Mouse (Mus musculus) forelimb bud, embryonic 11.5 days (tissue): Measurements from ENCODE around the gene Adam23.

ENCODE experiments used
- DNase-seq: peaks from one replicate; pipeline ENCODE4 v3.0.0-alpha.2; 2012; ENCODE audit warnings: low read depth, low spot score

Adam23 gene

GRCm38 (mm10) chr1:63445656-63446046 lies at the start of gene Adam23:
TSS of gene Adam23 (plus strand) at chr1:63445891.
- peak; percentile 71 for DNase-seq

- DNase-seq = no peak
Observed at GRCm38 (mm10) chr1:63401130-63401529, 44.6 kb upstream of the Adam23 start.

DNA sequence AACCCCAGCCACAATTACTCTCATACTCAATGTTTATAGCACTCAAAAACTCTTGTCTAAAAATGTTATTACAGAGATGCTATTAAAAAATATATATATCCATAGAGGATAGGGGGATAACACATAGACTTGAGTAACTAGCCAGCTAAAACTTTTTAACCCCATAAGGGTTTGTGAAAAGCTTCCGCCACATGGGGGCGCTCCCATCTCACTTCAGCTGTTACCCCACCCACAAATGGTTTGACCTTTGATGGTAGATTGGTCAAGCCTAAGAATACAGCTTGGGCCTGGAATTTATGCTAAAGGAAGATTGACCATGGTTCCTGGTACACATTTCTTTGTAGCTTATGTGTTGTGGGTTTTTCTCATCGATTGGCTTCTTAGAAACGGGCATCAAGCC lies 42.1 kb upstream of the Adam23 start:
- DNase-seq = no peak

DNA sequence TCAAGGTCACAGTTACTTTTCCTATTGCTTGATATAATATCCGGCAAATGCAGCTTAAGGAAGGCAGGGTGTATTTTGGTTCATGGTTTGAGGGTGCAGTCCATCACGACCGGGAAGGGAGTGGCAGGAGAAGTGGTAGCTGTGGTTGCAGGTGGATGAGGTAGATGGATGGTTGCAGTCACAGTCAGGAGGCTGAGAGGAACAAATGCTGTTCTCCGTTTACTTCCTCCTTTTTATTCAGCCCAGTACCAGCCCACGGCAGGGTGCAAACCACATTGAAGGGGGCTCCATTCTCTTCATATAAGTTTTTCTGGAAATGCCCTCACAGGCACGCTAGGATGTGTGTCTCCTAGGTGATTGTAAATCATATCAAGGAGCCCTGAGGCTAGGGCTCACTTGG lies 37.3 kb upstream of the Adam23 start:
- DNase-seq = no peak

- no peak for DNase-seq
Observed at GRCm38 (mm10) chr1:63418491-63418890, 27.2 kb upstream of the Adam23 start.

- no peak for DNase-seq
Observed at GRCm38 (mm10) chr1:63430668-63431067, 15.0 kb upstream of the Adam23 start.

- DNase-seq = no peak
Observed at GRCm38 (mm10) chr1:63431166-63431565, 14.5 kb upstream of the Adam23 start.

DNA sequence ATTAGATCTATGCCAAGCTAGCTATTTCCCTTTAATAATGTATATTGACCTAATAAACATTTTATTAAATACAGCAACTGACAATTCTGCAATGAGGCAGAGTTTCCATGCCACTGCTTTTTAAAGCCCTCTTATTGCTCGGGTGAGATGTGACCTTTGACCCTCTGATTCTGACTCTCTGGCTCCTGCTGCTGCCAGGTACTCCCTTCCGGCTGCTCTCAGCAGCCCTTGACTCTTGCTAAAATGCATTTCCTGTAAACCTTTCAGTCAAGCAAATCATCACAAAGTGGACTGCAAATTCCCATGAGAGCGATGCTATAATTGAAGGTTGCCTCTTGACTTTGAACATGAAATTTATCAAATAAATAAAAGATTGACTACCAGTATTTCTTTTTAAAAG lies 13.8 kb upstream of the Adam23 start:
- DNase-seq = no peak

DNA sequence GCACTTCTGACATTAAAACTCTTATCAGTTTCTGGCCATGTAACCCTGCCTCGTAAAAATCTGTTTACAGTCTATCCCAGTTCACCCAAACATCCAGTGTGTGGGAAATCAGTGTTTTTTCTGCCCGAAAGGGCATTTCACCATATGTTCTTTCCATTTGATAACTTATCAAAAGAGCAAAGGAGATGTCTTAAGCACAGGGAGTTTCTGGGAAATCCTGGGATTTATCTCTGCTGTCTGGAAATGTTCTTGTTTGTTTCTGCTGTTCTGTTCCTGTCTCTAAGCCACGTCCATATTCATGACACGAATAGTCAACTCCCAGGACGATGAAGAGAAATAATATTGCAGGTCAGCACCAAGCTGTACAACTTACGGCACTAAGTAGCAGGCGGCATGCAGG lies 11.6 kb upstream of the Adam23 start:
- DNase-seq = no peak

- no peak for DNase-seq
Observed at GRCm38 (mm10) chr1:63437529-63437928, 8.2 kb upstream of the Adam23 start.

DNA sequence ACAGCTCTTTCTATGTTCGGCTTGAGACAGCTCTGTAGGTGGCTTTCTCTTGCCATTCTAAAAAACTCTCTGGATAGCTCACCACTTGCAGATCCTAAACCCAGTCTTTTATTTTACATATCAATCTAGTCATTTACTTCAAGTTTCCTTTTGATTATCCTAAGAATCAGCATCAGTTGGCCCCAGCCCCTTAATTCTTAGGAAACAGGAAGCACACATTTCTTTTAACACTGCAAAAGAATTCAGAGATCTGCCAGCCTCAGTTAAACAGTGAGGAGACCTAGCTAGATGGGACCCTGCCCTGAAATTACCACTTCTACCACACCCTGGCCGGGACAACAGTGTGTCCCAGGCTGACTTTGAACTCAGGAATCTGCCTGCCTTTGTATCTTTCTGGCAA lies 3.5 kb upstream of the Adam23 start:
- DNase-seq = no peak

DNA sequence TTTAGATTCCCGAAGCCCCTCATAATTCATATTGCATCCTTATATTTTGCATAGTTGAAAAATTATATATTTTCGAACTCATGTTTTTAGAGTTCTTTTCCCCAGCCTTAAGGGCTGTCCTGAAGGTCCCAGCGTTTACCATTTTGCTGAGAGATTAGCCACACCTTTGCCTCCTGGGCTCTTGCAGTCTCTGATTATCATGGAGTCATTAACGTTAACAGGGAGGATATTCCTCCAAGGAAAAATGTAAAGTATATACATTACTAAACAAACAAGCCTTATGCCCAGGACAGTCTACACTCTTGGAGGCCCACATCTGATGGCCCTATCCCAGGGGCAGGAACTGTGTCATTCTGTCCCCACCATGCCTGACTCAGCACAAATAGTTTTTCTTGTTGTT lies 3.1 kb upstream of the Adam23 start:
- DNase-seq = no peak

DNA sequence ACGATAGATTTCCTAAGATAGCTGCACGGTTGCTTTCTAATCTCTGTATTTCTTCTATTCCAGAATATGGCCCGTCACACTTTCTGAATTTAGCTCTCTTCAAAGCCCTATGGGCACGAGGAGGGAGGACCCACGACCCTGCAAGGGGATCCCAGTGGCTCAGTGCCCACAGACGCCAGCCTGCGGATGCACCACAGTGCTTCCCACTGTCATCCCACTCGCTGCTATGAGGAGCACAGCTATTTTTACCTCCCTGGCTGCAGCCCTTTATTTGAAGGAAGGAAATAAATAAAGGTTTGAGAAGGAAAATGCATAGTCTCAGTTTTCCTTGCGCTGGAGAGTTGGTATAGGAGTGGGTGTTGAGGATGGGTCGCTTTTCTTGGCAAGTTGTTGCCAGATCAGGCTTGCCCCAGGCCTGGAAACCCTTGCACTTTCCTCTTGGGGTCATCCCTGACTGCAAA lies 512 bp upstream of the Adam23 start:
- DNase-seq = no peak

- no peak for DNase-seq
Observed at GRCm38 (mm10) chr1:63446047-63446704, 485 bp downstream of the Adam23 start.

- no peak for DNase-seq
Observed at GRCm38 (mm10) chr1:63446721-63447120, 1.0 kb downstream of the Adam23 start.

GRCm38 (mm10) chr1:63450091-63450490 lies 4.4 kb downstream of the Adam23 start:
- no peak for DNase-seq

GRCm38 (mm10) chr1:63453332-63453887 lies 7.7 kb downstream of the Adam23 start:
- DNase-seq = no peak

DNA sequence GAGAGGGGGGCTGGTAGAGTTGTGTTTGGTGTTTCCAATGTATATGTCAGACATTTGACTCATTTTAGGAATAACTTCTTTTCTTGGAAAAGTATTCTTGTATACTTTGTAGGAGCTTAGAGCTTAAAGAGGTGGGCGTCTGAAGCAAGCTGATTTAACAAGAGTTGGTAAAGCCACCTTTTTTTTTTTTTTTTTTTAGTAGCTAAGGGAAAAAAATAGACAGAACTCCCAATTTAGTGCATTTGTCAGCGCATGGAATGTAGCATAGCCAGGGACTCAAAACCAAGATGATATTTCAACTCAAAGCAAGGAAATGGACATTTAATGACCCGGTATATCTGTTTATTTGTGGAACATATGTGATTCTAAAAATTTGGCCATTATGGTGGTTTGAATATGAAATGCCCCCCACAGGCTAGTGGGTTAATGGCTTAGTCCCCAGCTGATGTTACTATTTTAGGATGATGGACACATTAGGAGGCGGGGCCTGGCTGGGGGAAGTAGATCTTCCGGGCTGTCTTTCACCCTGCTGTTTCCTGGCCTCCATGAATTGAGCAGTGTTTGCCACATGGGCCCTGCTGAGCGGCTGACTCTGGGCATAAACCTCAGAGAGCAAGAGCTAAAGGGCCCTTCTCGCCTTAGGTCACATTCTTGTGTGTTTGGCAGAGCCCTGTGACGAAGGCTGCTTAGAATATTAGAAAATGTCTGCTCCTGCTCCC lies 12.3 kb downstream of the Adam23 start:
- no peak for DNase-seq

DNA sequence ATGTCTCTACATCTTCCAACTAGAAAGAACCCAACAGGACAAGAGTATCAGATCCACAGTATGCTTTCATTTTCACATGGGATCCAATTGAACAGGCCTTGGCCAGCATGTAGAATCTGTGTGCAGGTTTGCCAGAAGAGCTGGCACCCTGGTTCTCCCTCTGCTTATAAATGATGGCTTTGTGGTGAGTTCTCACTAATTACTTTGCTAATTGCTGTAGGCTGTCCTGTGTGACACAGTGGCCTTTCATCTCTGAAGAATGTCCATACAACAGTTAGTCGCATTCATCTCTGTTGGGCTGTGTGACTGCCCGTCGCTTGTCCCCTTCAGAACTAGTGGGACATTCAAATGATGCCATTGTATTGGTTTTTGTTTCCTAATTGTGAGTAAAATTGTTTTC lies 13.5 kb downstream of the Adam23 start:
- DNase-seq = no peak

DNA sequence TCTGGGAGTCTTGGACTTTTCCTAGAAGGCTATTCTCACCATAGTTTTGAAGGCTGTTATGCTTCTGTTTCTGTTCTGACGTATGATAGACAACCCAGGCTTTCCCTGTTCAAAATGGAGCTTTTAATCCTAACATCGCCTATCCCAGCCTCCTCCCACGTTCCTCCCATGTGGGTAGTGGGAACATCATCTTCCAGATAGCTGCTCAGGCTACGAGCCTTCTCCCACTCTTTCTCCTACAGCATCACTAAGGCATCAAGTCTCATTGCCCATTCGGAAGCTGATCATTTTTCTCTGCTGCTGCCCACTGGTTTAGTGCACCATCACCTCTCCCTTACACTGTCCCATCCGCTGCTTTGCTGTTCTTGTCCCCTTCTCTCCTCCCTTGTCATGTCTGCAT lies 14.2 kb downstream of the Adam23 start:
- no peak for DNase-seq

- peak; percentile 30 for DNase-seq
Observed at GRCm38 (mm10) chr1:63464441-63464840, 18.8 kb downstream of the Adam23 start.

- no peak for DNase-seq
Observed at GRCm38 (mm10) chr1:63473272-63473671, 27.6 kb downstream of the Adam23 start.

DNA sequence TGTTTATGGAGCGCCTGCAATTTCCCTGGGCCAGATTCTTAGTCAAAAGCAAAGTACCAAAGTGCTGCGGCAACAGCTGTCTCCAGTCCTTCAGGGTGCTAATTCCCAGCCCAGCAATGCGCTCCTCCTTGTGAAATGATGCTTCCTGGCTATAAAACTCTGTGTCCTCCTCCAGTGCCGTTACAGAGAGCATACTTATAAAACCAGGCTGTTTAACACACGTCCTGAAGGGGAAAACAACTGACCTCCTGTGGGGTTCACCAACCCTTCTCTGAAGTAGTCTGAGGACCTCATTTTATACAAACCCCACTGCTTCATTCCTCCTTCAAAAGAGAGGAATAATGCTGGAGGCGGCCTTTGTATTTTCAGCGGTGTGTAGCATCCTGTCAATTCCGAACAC lies 28.0 kb downstream of the Adam23 start:
- peak; percentile 10 for DNase-seq
